Mouse (Mus musculus) small intestine, adult 2 months (tissue): ENCODE measurements around the gene Rad54l.

Source experiments
- CTCF ChIP-seq: fragments of 200-500 bp; IDR thresholded peaks from 2 replicates; pipeline ENCODE4 v1.5.1; 2012; ENCODE audit warnings: low read depth, mild to moderate bottlenecking, control low read depth, inconsistent platforms, low read length, moderate library complexity, mixed read lengths; ENCODE audit not compliant: insufficient replicate concordance, insufficient read length; ENCODE audit errors: extremely low read depth
- POLR2A ChIP-seq: fragments of 200-500 bp; IDR thresholded peaks from 2 replicates; pipeline ENCODE4 v1.6.1; 2012; ENCODE audit warnings: low read depth, mild to moderate bottlenecking, control low read depth, inconsistent platforms, low read length, moderate library complexity

GRCm38 (mm10) chr4:116088510-116089249 is 34.8 kb downstream of the Rad54l start:
- no peak for TF ChIP-seq CTCF
- no peak for TF ChIP-seq POLR2A
